Comparison of ENCODE assay signal across 10 mouse cellular contexts in genomic region chr2:164142021-164142420, GRCm38 (mm10). TPM values are rescaled to one million over a fixed set of nuclear protein-coding genes. Genes with fewer than 3 reads are reported as not detected.
DNase-seq lines count a peak whose midpoint lies in the region; ATAC-seq and TF ChIP-seq lines count a peak whose summit lies in the region.
"Had no signal": no experiment of that assay in that cellular context is flagged by ENCODE, and none has a peak within 500 bp of the region (broad histone marks: within the 10 kb centered on the region; RNA-seq: fewer than 3 reads in every experiment).

No protein-coding gene starts in this region.

- H3K27me3 ChIP-seq in heart, embryonic 16.5 days (ENCODE audit: control insufficient read depth, insufficient read depth, low read length) = no peaks in the 10 kb centered on the region
- H3K27me3 ChIP-seq in limb, embryonic 12.5 days = no peaks in the 10 kb centered on the region
- H3K27me3 ChIP-seq: stomach, embryonic 15.5 days had no signal

- H3K36me3 ChIP-seq in heart, embryonic 16.5 days (ENCODE audit: control insufficient read depth, insufficient read depth) = no peaks in the 10 kb centered on the region
- H3K36me3 ChIP-seq in limb, embryonic 12.5 days = no peaks in the 10 kb centered on the region
- H3K36me3 ChIP-seq: stomach, embryonic 15.5 days had no signal

- peak overlapping the region; percentile 13; the same call in 1 of the 2 replicates for H3K4me3 ChIP-seq in heart, embryonic 16.5 days (ENCODE audit: low read length)
- H3K4me3 ChIP-seq in limb, embryonic 12.5 days (replicated peaks) = no peak overlapping the region
- H3K4me3 ChIP-seq: stomach, embryonic 15.5 days had no signal

- TF ChIP-seq POLR2A in brain, embryonic 14.5 days (IDR thresholded peaks at IDR 0.05; ENCODE audit: borderline replicate concordance, extremely low read depth, insufficient read depth, insufficient read length, poor library complexity, severe bottlenecking) = no peak

- no peaks in the 10 kb centered on the region for H3K9me3 ChIP-seq in heart, embryonic 16.5 days (replicated peaks; ENCODE audit: control insufficient read depth, low read length)
- H3K9me3 ChIP-seq in limb, embryonic 12.5 days = no peaks in the 10 kb centered on the region
- H3K9me3 ChIP-seq: stomach, embryonic 15.5 days had no signal

- H3K4me2 ChIP-seq in heart, embryonic 16.5 days (ENCODE audit: low read depth, low read length) = peak overlapping the region; percentile 51
- no peak overlapping the region for H3K4me2 ChIP-seq in limb, embryonic 12.5 days
- H3K4me2 ChIP-seq: stomach, embryonic 15.5 days had no signal

- peaks cover 15% of the 10 kb centered on the region for H3K4me1 ChIP-seq in heart, embryonic 16.5 days (ENCODE audit: control insufficient read depth, insufficient read depth, low read length)
- H3K4me1 ChIP-seq in limb, embryonic 12.5 days (replicated peaks) = peaks cover 46% of the 10 kb centered on the region

- WGBS in heart, embryonic 16.5 days = 25% methylated on average over 10 of the region's 10 CpGs
- 70% methylated on average over 10 of the region's 10 CpGs for WGBS in limb, embryonic 12.5 days

- peak overlapping the region; percentile 80 for H3K27ac ChIP-seq in heart, embryonic 16.5 days (ENCODE audit: low read length)
- H3K27ac ChIP-seq in limb, embryonic 12.5 days = peak overlapping the region; percentile 92
- H3K27ac ChIP-seq: stomach, embryonic 15.5 days had no signal

- peak; percentile 58; the same call in 1 of the 2 replicates for ATAC-seq in heart, embryonic 16.5 days (replicated peaks; ENCODE audit: extremely low read depth, insufficient read depth, low FRiP score)
- ATAC-seq in limb, embryonic 12.5 days (ENCODE audit: insufficient number of reproducible peaks, insufficient read depth, low FRiP score, low TSS enrichment, low read depth) = no peak

- peak; percentile 24 for DNase-seq in gastrocnemius, adult 18-20 months (ENCODE audit: low spot score)
- no peak for DNase-seq in gastrocnemius, postnatal 25 days
- DNase-seq in brain, embryonic 14.5 days (ENCODE audit: low read depth) = peak; percentile 55
- DNase-seq in ovary, postnatal 10 days (ENCODE audit: low spot score) = no peak
- DNase-seq in kidney, adult 11 months = no peak
- no peak for DNase-seq in lung, postnatal 36 days

- TF ChIP-seq CTCF in brain, embryonic 14.5 days (IDR thresholded peaks at IDR 0.05; ENCODE audit: borderline replicate concordance, extremely low read depth, insufficient read depth, insufficient read length) = no peak

- 0 out of 2 replicates have a peak overlapping the region, but pooled peaks have one; percentile 6 for H3K9ac ChIP-seq in heart, embryonic 16.5 days (ENCODE audit: low read length)
- H3K9ac ChIP-seq in limb, embryonic 12.5 days (replicated peaks) = no peak overlapping the region
- H3K9ac ChIP-seq: stomach, embryonic 15.5 days had no signal

RNA-seq across cellular contexts. Expression of gene Kcns1, which starts 28.9 kb away (rescaled TPM):
- 1 to 10 TPM; 1.4 to 1.5 TPM for total RNA-seq in gastrocnemius, adult 18-20 months (2021)
- total RNA-seq in gastrocnemius, postnatal 25 days (2021) = 1 to 10 TPM in 1 of 2 experiments, under 1 TPM in 1; 0.90 to 1.4 TPM
- 0.83 and 1.5 TPM in 2 replicates for polyA plus RNA-seq in brain, embryonic 14.5 days (2012; rRNA removed)
- polyA plus RNA-seq in heart, embryonic 16.5 days (2015; fragmentation: Nextera tagmentation; extraction: Ambion mirVana) = 0.10 and 0.29 TPM in 2 replicates
- 1.1 and 1.3 TPM in 2 replicates for polyA plus RNA-seq in limb, embryonic 12.5 days (2016; fragmentation: Nextera tagmentation; extraction: Ambion mirVana)
- total RNA-seq: liver, adult 2 months had no signal
- polyA plus RNA-seq: liver, adult 2 months had no signal

RNA-seq across cellular contexts. Expression of gene Wfdc5, which starts 40.5 kb away (rescaled TPM):
- under 1 TPM in 1 of 2 experiments, not detected in 1; 0.11 TPM for total RNA-seq in gastrocnemius, adult 18-20 months (2021)
- total RNA-seq in gastrocnemius, postnatal 25 days (2021) = not detected
- polyA plus RNA-seq in brain, embryonic 14.5 days (2012; rRNA removed) = not detected in 2 replicates
- polyA plus RNA-seq in heart, embryonic 16.5 days (2015; fragmentation: Nextera tagmentation; extraction: Ambion mirVana) = not detected in 2 replicates
- polyA plus RNA-seq in limb, embryonic 12.5 days (2016; fragmentation: Nextera tagmentation; extraction: Ambion mirVana) = not detected in 2 replicates
- total RNA-seq: liver, adult 2 months had no signal
- polyA plus RNA-seq: liver, adult 2 months had no signal

RNA-seq across cellular contexts. Expression of gene Wfdc12, which starts 48.4 kb away (rescaled TPM):
- total RNA-seq in gastrocnemius, adult 18-20 months (2021) = not detected
- total RNA-seq in gastrocnemius, postnatal 25 days (2021) = not detected
- polyA plus RNA-seq in brain, embryonic 14.5 days (2012; rRNA removed) = not detected in 2 replicates
- not detected in 2 replicates for polyA plus RNA-seq in heart, embryonic 16.5 days (2015; fragmentation: Nextera tagmentation; extraction: Ambion mirVana)
- not detected in 2 replicates for polyA plus RNA-seq in limb, embryonic 12.5 days (2016; fragmentation: Nextera tagmentation; extraction: Ambion mirVana)
- total RNA-seq: liver, adult 2 months had no signal
- polyA plus RNA-seq: liver, adult 2 months; stomach, embryonic 15.5 days had no signal

RNA-seq across cellular contexts. Expression of gene Wfdc15a, which starts 57.9 kb away (rescaled TPM):
- not detected for total RNA-seq in gastrocnemius, adult 18-20 months (2021)
- not detected for total RNA-seq in gastrocnemius, postnatal 25 days (2021)
- not detected in 2 replicates for polyA plus RNA-seq in brain, embryonic 14.5 days (2012; rRNA removed)
- not detected in 2 replicates for polyA plus RNA-seq in heart, embryonic 16.5 days (2015; fragmentation: Nextera tagmentation; extraction: Ambion mirVana)
- not detected in 2 replicates for polyA plus RNA-seq in limb, embryonic 12.5 days (2016; fragmentation: Nextera tagmentation; extraction: Ambion mirVana)
- total RNA-seq: liver, adult 2 months had no signal
- polyA plus RNA-seq: liver, adult 2 months; stomach, embryonic 15.5 days had no signal

Comparison
In these comparisons a context has a peak if more than half of its experiments do, and no peak if none do; other contexts are left out.
1. DNase-seq: peak in gastrocnemius, adult 18-20 months (single experiment) and brain, embryonic 14.5 days (single experiment); none in gastrocnemius, postnatal 25 days (single experiment), ovary, postnatal 10 days (single experiment), kidney, adult 11 months (single experiment) and lung, postnatal 36 days (single experiment).